Mouse (Mus musculus): ENCODE data around the gene Prpf40a.

- TF ChIP-seq POLR2A (IDR thresholded peaks at IDR 0.05; ENCODE audit: insufficient read depth, low read length), result no peak
- TF ChIP-seq CTCF (IDR thresholded peaks at IDR 0.05; ENCODE audit: low read depth, low read length), result no peak
- no peak for TF ChIP-seq EP300 (IDR thresholded peaks at IDR 0.05; ENCODE audit: insufficient read depth, low read depth, low read length)
Observed at GRCm38 (mm10) chr2:53206749-53207148, 15.7 kb upstream of the Prpf40a start.

All from ES-Bruce4 (cell line).